Mouse (Mus musculus): ENCODE data around the gene Nxnl2. TPM values are rescaled to one million over a fixed set of nuclear protein-coding genes. Genes with fewer than 3 reads are reported as not detected.
A peak's percentile ranks its signal among the peaks of the same experiment; 100 is the strongest.

Nxnl2 gene
- total and polyA plus RNA-seq, 2 experiments from 2014 or later = 3.1 to 6.5 TPM

GRCm38 (mm10) chr13:51208378-51209100 is 37.7 kb downstream of the Nxnl2 start:
- Histone ChIP-seq H3K36me3 (ENCODE audit: insufficient read depth) (no peaks in the 10 kb centered on the region), H3K27me3 (ENCODE audit: insufficient read depth, low read length) (no peaks in the 10 kb centered on the region), H3K4me2 (ENCODE audit: low read depth) (no peak overlapping the region), H3K27ac (ENCODE audit: low read depth, low read length) (0 out of 2 replicates have a peak overlapping the region, but pooled peaks have one; percentile 17), H3K4me1 (ENCODE audit: insufficient read depth) (no peaks in the 10 kb centered on the region), H3K9ac (no peak overlapping the region), H3K4me3 (ENCODE audit: low read depth, low read length) (no peak overlapping the region), H3K9me3 (ENCODE audit: low read length) (no peaks in the 10 kb centered on the region)
- DNase-seq (peak; percentile 67), ATAC-seq (peak; percentile 94)
- peak; percentile 63 for TF ChIP-seq CTCF (IDR thresholded peaks at IDR 0.05; ENCODE audit: low read depth)
- 45% methylated on average over 18 of the region's 18 CpGs for WGBS

GRCm38 (mm10) chr13:51210639-51211038 is 39.8 kb downstream of the Nxnl2 start:
- no peak; the same call in 1 of the 2 replicates for TF ChIP-seq CTCF (IDR thresholded peaks at IDR 0.05; ENCODE audit: low read depth)
- no peak for DNase-seq
- no peaks in the 10 kb centered on the region for H3K9me3 ChIP-seq (ENCODE audit: low read length)
- no peaks in the 10 kb centered on the region for H3K27me3 ChIP-seq (ENCODE audit: insufficient read depth, low read length)
- H3K4me3 ChIP-seq (ENCODE audit: low read depth, low read length) = no peak overlapping the region
- H3K36me3 ChIP-seq (ENCODE audit: insufficient read depth) = no peaks in the 10 kb centered on the region
- 80% methylated on average over 5 of the region's 5 CpGs for WGBS
- H3K9ac ChIP-seq = no peak overlapping the region
- ATAC-seq = no peak
- no peak overlapping the region for H3K4me2 ChIP-seq (ENCODE audit: low read depth)
- H3K27ac ChIP-seq (ENCODE audit: low read depth, low read length) = no peak overlapping the region
- H3K4me1 ChIP-seq (ENCODE audit: insufficient read depth) = no peaks in the 10 kb centered on the region

- Histone ChIP-seq H3K36me3 (ENCODE audit: insufficient read depth) (no peaks in the 10 kb centered on the region), H3K4me3 (ENCODE audit: low read depth, low read length) (no peak overlapping the region), H3K4me1 (ENCODE audit: insufficient read depth) (no peaks in the 10 kb centered on the region), H3K27me3 (ENCODE audit: insufficient read depth, low read length) (no peaks in the 10 kb centered on the region), H3K9ac (no peak overlapping the region), H3K27ac (ENCODE audit: low read depth, low read length) (no peak overlapping the region), H3K9me3 (ENCODE audit: low read length) (no peaks in the 10 kb centered on the region), H3K4me2 (ENCODE audit: low read depth) (no peak overlapping the region)
- no peak for TF ChIP-seq CTCF (IDR thresholded peaks at IDR 0.05; ENCODE audit: low read depth)
- 64% methylated on average over 2 of the region's 2 CpGs for WGBS
- DNase-seq (no peak), ATAC-seq (no peak)
Observed at GRCm38 (mm10) chr13:51214746-51215145, 43.9 kb downstream of the Nxnl2 start.

- ATAC-seq = no peak
- Histone ChIP-seq H3K36me3 (ENCODE audit: insufficient read depth) (no peaks in the 10 kb centered on the region), H3K27me3 (ENCODE audit: insufficient read depth, low read length) (no peaks in the 10 kb centered on the region), H3K9ac (no peak overlapping the region), H3K4me2 (ENCODE audit: low read depth) (no peak overlapping the region), H3K4me3 (ENCODE audit: low read depth, low read length) (no peak overlapping the region), H3K27ac (ENCODE audit: low read depth, low read length) (no peak overlapping the region), H3K4me1 (ENCODE audit: insufficient read depth) (no peaks in the 10 kb centered on the region), H3K9me3 (ENCODE audit: low read length) (no peaks in the 10 kb centered on the region)
- TF ChIP-seq CTCF (IDR thresholded peaks at IDR 0.05; ENCODE audit: low read depth) = no peak
- DNase-seq = no peak
- 92% methylated on average over 4 of the region's 4 CpGs for WGBS
Observed at GRCm38 (mm10) chr13:51220897-51221296, 50.1 kb downstream of the Nxnl2 start.

GRCm38 (mm10) chr13:51221425-51222160 is 50.8 kb downstream of the Nxnl2 start:
- no peak for ATAC-seq

More at GRCm38 (mm10) chr13:51221425-51222160, 50.8 kb downstream of the Nxnl2 start:
- Histone ChIP-seq H3K9ac (no peak overlapping the region), H3K27ac (ENCODE audit: low read depth, low read length) (no peak overlapping the region), H3K4me3 (ENCODE audit: low read depth, low read length) (no peak overlapping the region), H3K4me1 (ENCODE audit: insufficient read depth) (no peaks in the 10 kb centered on the region), H3K27me3 (ENCODE audit: insufficient read depth, low read length) (no peaks in the 10 kb centered on the region), H3K9me3 (ENCODE audit: low read length) (no peaks in the 10 kb centered on the region), H3K36me3 (ENCODE audit: insufficient read depth) (no peaks in the 10 kb centered on the region), H3K4me2 (ENCODE audit: low read depth) (no peak overlapping the region)
- 44% methylated on average over 12 of the region's 12 CpGs for WGBS
- DNase-seq = no peak
- no peak for TF ChIP-seq CTCF (IDR thresholded peaks at IDR 0.05; ENCODE audit: low read depth)

Small RNA genes within 50 kb of the gene (microRNA-seq; reads per million reads assigned to microRNA genes)
- 0 reads per million in 2 experiments for gene Gm44341

Other genes starting within 250 kb of the Nxnl2 start
- gene Spin1, start 70.1 kb upstream of the Nxnl2 start, total RNA-seq (2014; rRNA removed) = 194 and 236 TPM in 2 replicates
- gene Spin1, start 70.1 kb upstream of the Nxnl2 start, polyA plus RNA-seq (2015; fragmentation: Nextera tagmentation; extraction: Ambion mirVana) = 134 and 151 TPM in 2 replicates
- gene S1pr3, start 237.6 kb downstream of the Nxnl2 start, total RNA-seq (2014; rRNA removed) = 4.2 and 8.4 TPM in 2 replicates
- gene S1pr3, start 237.6 kb downstream of the Nxnl2 start, polyA plus RNA-seq (2015; fragmentation: Nextera tagmentation; extraction: Ambion mirVana) = 7.4 and 9.6 TPM in 2 replicates

Measured in forebrain, postnatal 0 days (tissue).